Mouse (Mus musculus) cerebellum, postnatal 25 days (tissue): ENCODE data around the gene Nkd1.

Source experiments
- DNase-seq, 2 experiments: peaks; one replicate each; pipeline ENCODE4 v3.0.0; 2021; ENCODE audit warnings: mixed read lengths in 2 of 2

The Nkd1 gene

DNA sequence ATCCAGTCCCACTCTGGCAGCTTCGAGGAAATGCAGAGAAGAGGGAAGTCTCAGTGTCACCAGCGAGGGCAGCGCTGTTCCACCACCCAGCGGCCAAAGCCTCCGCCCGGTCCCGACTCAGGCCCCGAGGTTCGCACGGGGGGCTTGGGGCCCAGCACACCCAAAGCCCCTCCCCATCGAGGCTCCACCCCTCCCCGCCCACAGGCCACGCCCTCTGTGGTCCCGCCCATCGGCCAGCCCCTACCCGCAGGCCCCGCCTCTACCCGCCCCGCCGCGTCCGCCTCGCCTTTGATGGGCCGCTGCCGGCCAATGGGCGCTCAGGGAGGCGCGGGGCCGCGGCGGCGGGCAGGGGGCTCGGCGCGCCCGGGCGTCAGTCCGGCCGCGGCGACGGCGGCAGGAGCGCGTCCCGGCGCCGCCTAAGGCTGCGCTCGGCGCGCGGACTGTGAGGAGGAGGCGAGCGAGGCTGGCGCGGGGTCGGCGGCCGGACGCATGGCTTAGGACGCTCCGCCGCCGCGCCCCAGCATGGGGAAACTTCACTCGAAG lies at the start of gene Nkd1:
Gene Nkd1 (plus strand): TSS at position 370 of the 543 bp plus-strand sequence.
- DNase-seq, result peak; percentile 88 to 96

GRCm38 (mm10) chr8:88481290-88481689 lies 39.9 kb upstream of the Nkd1 start:
- no peak for DNase-seq

GRCm38 (mm10) chr8:88488391-88488829 lies 32.7 kb upstream of the Nkd1 start:
- no peak for DNase-seq

DNA sequence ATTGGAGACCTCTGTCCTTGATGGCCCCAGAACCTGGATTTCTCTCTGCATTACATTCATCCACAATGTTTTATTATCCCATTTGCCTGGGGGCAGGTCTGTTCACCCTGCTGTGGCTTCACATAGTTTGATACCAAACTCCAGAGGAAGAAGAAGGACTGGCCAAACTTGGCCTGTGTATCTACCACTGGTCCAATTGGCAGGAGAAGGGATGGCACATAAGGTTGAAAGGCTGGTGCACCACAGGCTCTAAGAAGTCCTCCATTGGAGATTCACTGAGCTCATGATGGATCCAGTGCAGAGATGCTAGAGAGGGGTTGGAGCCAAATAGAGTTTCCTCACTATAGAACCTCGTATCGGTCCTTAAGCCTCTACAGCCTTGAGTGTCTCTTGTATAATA lies 27.1 kb upstream of the Nkd1 start:
- DNase-seq, result no peak

- DNase-seq, result peak in 1 of 2 experiments; percentile 22
Observed at GRCm38 (mm10) chr8:88495071-88495805, 25.9 kb upstream of the Nkd1 start.

DNA sequence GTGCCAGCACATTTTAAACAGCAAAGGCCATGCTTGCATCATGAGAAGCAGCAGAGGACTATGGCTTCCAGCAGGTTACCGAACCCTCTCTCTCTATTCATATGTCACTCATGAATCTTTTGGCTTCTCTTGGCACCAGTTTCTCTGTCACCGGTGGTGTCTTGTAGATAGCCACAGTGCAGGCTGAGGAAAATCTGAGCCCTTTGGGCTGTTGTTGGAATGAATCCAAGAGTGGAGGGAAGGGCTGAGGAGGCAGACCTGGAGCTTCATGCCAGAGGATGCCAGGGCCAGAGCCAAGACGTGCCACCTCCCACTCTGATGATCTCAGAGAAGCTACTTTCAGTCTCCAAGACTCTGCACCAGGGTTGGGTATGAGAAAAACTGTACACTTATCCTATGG lies 19.0 kb upstream of the Nkd1 start:
- no peak for DNase-seq

- no peak for DNase-seq
Observed at GRCm38 (mm10) chr8:88506981-88507380, 14.2 kb upstream of the Nkd1 start.

- no peak for DNase-seq
Observed at GRCm38 (mm10) chr8:88511061-88511460, 10.1 kb upstream of the Nkd1 start.

- DNase-seq, result peak; percentile 58 to 71
Observed at GRCm38 (mm10) chr8:88512094-88512794, 8.9 kb upstream of the Nkd1 start.

- no peak for DNase-seq
Observed at GRCm38 (mm10) chr8:88518047-88518446, 3.1 kb upstream of the Nkd1 start.

GRCm38 (mm10) chr8:88520381-88520780 lies 773 bp upstream of the Nkd1 start:
- peak; percentile 38 to 59 for DNase-seq

DNA sequence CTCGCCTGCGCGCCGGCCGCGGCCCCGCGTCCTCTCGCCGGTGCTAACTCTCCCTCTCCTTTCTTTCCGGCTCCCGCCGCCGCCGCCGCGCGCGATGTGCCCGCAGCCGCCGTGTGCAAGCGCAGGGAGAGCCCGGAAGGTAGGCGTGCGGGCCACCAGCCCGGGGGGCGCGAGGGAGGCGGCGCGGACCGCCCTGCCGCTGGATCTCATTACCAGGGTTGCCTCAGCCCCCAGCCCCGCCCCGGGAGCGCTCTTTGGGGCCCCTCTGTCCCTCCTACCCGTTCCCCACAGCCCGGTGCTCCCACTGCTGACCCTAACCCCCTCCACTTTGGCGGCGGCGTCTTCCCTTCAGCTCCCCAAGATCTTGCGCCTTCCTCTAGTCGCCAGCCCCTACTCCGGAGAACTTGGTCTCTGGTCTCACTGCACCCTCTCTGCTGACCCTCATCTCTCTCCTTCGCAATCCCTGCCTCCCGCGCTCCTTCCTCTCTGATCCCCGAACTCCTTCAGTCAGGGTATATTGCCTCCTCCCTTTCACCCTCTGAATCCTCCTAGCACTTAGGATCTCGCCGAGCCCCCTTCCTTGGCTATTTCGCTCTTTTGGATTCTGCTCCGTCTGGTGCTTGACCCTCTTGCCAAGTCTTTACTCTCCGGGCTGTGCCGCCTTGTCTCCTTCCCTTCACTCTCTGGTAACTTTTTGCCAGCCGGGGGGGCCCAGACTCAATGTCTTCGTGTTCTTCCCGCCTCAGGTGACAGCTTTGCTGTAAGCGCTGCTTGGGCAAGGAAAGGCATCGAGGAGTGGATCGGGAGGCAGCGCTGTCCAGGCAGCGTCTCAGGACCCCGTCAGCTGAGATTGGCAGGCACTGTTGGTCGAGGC lies 624 bp downstream of the Nkd1 start:
- peak; percentile 41 to 51 for DNase-seq

- peak; percentile 46 to 55 for DNase-seq
Observed at GRCm38 (mm10) chr8:88522433-88523030, 1.4 kb downstream of the Nkd1 start.

- no peak for DNase-seq
Observed at GRCm38 (mm10) chr8:88523621-88524020, 2.5 kb downstream of the Nkd1 start.

DNA sequence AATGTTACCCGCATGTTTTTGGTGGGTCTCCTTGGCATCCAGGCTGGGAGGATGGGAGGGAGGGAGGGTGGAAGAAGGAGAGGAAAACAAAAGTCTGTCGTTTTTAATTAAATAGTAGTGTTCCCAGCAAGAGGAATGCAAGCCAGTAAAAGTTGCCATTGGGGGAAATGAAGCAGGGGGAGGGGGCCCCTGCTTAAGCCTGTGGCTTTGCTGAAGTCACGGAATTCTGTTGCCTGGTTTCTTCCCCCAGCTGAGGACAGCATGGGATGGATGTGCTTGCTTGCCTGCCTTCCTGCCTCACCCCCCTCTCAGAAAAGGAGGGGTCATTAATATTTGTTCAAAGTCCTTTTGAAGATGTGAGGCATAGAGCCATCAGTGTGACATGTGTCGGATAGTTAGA lies 3.0 kb downstream of the Nkd1 start:
- no peak for DNase-seq

DNA sequence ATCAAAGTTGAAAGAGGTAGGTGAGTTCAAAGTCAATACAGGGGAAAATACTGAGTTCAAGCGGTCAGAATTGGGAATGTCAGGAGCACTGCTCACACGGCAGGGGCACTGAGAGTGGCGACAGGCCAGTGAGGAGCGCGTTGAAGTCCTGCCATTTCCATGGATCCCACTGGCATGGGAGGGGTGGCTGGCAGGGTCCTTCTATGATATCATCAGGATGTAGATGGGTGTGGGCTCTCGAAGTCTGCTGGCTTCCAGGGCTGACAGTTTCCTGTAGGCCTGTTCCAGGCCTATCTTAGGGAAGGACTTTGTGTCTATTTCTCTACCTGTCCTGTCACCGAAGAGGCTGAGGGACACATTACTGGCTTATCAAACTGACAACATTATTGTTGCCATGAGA lies 3.7 kb downstream of the Nkd1 start:
- peak in 1 of 2 experiments; percentile 24 for DNase-seq

GRCm38 (mm10) chr8:88526296-88526695 lies 5.1 kb downstream of the Nkd1 start:
- no peak for DNase-seq

GRCm38 (mm10) chr8:88528186-88528585 lies 7.0 kb downstream of the Nkd1 start:
- DNase-seq, result no peak

GRCm38 (mm10) chr8:88529798-88530197 lies 8.6 kb downstream of the Nkd1 start:
- no peak for DNase-seq

DNA sequence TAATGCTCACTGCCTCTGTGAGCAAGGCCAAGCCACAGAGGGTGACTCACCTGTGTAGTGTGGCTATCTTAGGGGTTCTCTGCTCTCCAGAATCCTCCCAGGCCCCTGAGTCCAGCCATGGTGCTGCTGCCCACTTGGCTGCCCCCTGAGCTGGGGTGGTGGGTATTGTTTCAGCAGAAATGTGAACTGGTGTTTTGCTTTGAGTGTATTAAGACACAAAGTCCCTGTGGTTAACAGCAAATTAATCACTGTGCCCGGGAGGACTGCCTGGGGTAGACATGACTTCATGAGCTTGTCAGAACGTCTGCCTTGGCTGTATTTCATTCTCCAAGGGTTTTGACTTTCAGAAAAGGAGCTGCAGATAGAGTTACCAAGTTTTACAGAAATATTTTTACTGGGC lies 15.9 kb downstream of the Nkd1 start:
- no peak for DNase-seq

GRCm38 (mm10) chr8:88537998-88538975 lies 17.1 kb downstream of the Nkd1 start:
- no peak for DNase-seq
